Mouse (Mus musculus): ENCODE results near the gene Gpr157. TPM values are rescaled to one million over a fixed set of nuclear protein-coding genes. Genes with fewer than 3 reads are reported as not detected.

Gpr157 gene
- polyA plus RNA-seq, 1 experiment from 2014 or later: 0.12 TPM

DNA sequence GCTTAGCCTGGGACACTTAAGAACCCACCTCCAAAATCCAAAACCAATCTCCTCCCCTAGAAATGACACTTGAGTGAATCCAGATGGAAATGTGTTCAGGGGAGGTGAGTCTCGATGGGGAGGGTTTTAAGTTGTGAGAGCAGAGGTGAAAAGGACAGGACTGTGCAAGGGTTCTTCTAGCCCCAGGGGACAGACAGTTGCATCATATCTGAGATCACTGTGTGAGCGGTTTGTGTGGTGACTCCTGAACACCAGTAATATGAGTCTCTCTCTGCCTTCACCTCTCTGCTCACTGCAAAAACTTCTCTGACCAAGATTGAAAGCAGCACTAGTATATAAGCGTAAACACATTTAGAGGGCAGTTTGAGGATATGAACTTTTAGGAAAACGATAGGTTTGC is 59.1 kb downstream of the Gpr157 start:
- Histone ChIP-seq H3K36me3 (no peaks in the 10 kb centered on the region), H3K4me3 (replicated peaks) (no peak overlapping the region), H3K27me3 (no peaks in the 10 kb centered on the region), H3K9ac (no peak overlapping the region), H3K4me1 (replicated peaks) (0 out of 2 replicates have a peak, but pooled peaks cover 3% of the 10 kb centered on the region), H3K27ac (no peak overlapping the region), H3K9me3 (replicated peaks) (no peaks in the 10 kb centered on the region), H3K4me2 (no peak overlapping the region)
- ATAC-seq (ENCODE audit: low read depth) (no peak), DNase-seq (no peak)
- 68% methylated on average over 4 of the region's 4 CpGs for WGBS (ENCODE audit: insufficient replicate concordance)

DNA sequence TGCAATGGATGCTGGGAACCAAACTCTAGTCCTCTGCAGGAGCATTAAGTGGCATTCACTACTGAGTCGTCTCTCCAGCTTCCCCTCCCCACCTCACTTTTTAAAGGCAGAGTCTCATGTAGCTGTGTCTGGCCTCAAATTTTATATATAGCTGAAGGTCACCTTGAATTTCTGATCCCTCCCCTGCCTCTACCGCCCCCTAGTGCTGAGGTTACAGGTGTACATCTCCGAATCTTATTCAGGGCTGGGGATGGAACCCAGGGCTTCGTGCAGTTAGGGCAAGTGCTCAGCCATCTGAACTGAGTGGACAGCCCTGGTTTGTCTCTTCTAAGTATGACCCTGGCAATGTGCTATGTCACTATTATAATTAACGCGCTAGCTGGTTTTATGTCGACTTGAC is 63.9 kb downstream of the Gpr157 start:
- H3K4me3 ChIP-seq (replicated peaks): no peak overlapping the region
- 68% methylated on average over 7 of the region's 7 CpGs for WGBS (ENCODE audit: insufficient replicate concordance)
- no peak overlapping the region for H3K27ac ChIP-seq
- H3K4me1 ChIP-seq (replicated peaks): peaks cover 18% of the 10 kb centered on the region; the same call in 1 of the 2 replicates
- no peak overlapping the region for H3K9ac ChIP-seq
- H3K27me3 ChIP-seq: no peaks in the 10 kb centered on the region
- no peaks in the 10 kb centered on the region for H3K9me3 ChIP-seq (replicated peaks)
- no peak for ATAC-seq (ENCODE audit: low read depth)
- H3K4me2 ChIP-seq: no peak overlapping the region
- no peak for DNase-seq
- no peaks in the 10 kb centered on the region for H3K36me3 ChIP-seq

DNA sequence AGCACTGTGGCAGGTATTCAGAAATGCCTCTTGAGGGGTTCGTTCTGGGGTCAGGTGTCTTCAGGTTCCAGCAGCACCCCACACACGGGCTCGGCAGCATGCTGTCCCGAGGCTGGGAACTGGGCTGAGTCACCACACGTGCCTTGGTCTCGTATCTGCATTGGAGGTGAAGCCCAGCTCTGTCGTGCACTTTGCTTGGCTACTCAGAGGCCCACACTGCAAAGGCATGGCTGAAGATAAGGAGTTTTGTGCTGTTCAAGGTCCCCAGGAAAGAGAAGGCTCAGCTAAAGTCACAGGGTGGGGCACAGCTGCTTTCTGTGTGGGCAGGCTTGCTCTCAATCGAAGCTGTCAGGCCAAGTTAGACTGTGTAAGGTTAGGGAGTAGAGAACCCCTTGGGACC is 65.3 kb downstream of the Gpr157 start:
- peaks cover 15% of the 10 kb centered on the region; the same call in 1 of the 2 replicates for H3K4me1 ChIP-seq (replicated peaks)
- H3K4me3 ChIP-seq (replicated peaks): no peak overlapping the region
- H3K27ac ChIP-seq: no peak overlapping the region
- 0 out of 2 replicates have a peak, but pooled peaks cover 4% of the 10 kb centered on the region for H3K27me3 ChIP-seq
- no peak overlapping the region for H3K9ac ChIP-seq
- H3K4me2 ChIP-seq: no peak overlapping the region
- WGBS (ENCODE audit: insufficient replicate concordance): 27% methylated on average over 8 of the region's 8 CpGs
- ATAC-seq (ENCODE audit: low read depth) (peak; percentile 91), DNase-seq (peak; percentile 40)
- no peaks in the 10 kb centered on the region for H3K36me3 ChIP-seq
- H3K9me3 ChIP-seq (replicated peaks): no peaks in the 10 kb centered on the region

DNA sequence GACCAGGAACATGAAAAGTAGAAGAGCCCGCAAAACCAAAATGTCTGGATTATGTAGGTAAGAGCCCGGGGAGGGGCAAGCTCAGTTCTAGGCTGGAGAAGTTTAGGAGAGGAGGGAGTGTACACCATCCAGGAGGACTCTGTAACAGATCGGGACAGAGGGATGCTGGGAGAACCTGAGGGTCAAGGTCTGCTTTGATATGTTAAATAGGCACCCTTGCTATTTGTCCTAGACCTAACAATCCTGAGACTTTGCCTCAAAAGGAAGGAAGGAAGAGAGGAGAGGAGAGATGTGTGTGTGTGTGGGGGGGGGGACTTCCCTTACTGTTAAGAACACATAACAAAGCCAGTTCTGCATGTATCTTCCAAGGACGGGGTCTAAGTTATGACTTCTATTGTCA is 68.1 kb downstream of the Gpr157 start:
- Histone ChIP-seq H3K27me3 (0 out of 2 replicates have a peak, but pooled peaks cover 9% of the 10 kb centered on the region), H3K9me3 (replicated peaks) (no peaks in the 10 kb centered on the region), H3K36me3 (no peaks in the 10 kb centered on the region), H3K4me1 (replicated peaks) (peaks cover 20% of the 10 kb centered on the region), H3K27ac (no peak overlapping the region), H3K9ac (no peak overlapping the region), H3K4me3 (replicated peaks) (no peak overlapping the region), H3K4me2 (no peak overlapping the region)
- no peak for DNase-seq
- no peak for ATAC-seq (ENCODE audit: low read depth)
- 70% methylated on average over 4 of the region's 4 CpGs for WGBS (ENCODE audit: insufficient replicate concordance)

MicroRNA genes within 50 kb of the gene (microRNA counts, 519-probe panel; counts per million panel counts)
- 114 counts per million for microRNA mmu-miR-34a

Small RNAs within 50 kb of the gene (microRNA-seq; reads per million reads assigned to microRNA genes)
- 59.0 reads per million, percentile 45 among the genes with 10 or more reads in this experiment for gene Mir34a

Other genes with a start within 250 kb of the Gpr157 start
- 0.61 and 0.97 TPM in 2 replicates for gene Spsb1, start 132.3 kb upstream of the Gpr157 start, polyA plus RNA-seq (2015; fragmentation: Nextera tagmentation; extraction: Ambion mirVana)
- 6.8 and 7.3 TPM in 2 replicates for gene H6pd, start 78.3 kb upstream of the Gpr157 start, polyA plus RNA-seq (2015; fragmentation: Nextera tagmentation; extraction: Ambion mirVana)
- gene Slc2a5, start 31.9 kb downstream of the Gpr157 start, polyA plus RNA-seq (2015; fragmentation: Nextera tagmentation; extraction: Ambion mirVana): 0.22 and 0.23 TPM in 2 replicates
- 0.21 TPM in 1 of 2 replicates, not detected in the other for gene Slc2a7, start 61.6 kb downstream of the Gpr157 start, polyA plus RNA-seq (2015; fragmentation: Nextera tagmentation; extraction: Ambion mirVana)
- not detected in 2 replicates for gene Car6, start 114.0 kb downstream of the Gpr157 start, polyA plus RNA-seq (2015; fragmentation: Nextera tagmentation; extraction: Ambion mirVana)
- gene Eno1, start 149.4 kb downstream of the Gpr157 start, polyA plus RNA-seq (2015; fragmentation: Nextera tagmentation; extraction: Ambion mirVana): 783 and 784 TPM in 2 replicates
- 5.9 and 7.5 TPM in 2 replicates for gene Rere, start 194.3 kb downstream of the Gpr157 start, polyA plus RNA-seq (2015; fragmentation: Nextera tagmentation; extraction: Ambion mirVana)